Mouse (Mus musculus) intestine, embryonic 16.5 days (tissue): Measurements from ENCODE around the gene Stub1. TPM values are rescaled to one million over a fixed set of nuclear protein-coding genes. Genes with fewer than 3 reads are reported as not detected.

ENCODE experiments used
- ATAC-seq: fragments of 200-750 bp; cut with Nextera tagmentation; 2 replicates; pipeline ENCODE4 v1.8.0; 2017; ENCODE audit warnings: moderate TSS enrichment, moderate library complexity
- H3K27ac ChIP-seq: fragments of 300-500 bp; sonication (generic); 2 replicates; pipeline ENCODE4 v1.5.1; 2014; ENCODE audit warnings: mild to moderate bottlenecking, low read length
- H3K27me3 ChIP-seq: fragments of 300-500 bp; sonication (generic); replicated peaks from 2 replicates; pipeline ENCODE4 v1.6.1; 2014; ENCODE audit warnings: low read length, control low read depth, mixed read lengths; ENCODE audit not compliant: control insufficient read depth, insufficient read depth
- H3K36me3 ChIP-seq: fragments of 300-500 bp; sonication (generic); 2 replicates; pipeline ENCODE4 v1.6.1; 2014; ENCODE audit warnings: low read length, control low read depth; ENCODE audit not compliant: control insufficient read depth, insufficient read depth
- H3K4me1 ChIP-seq: fragments of 300-500 bp; sonication (generic); 2 replicates; pipeline ENCODE4 v1.6.1; 2014; ENCODE audit warnings: low read length, control low read depth, mixed read lengths; ENCODE audit not compliant: control insufficient read depth, insufficient read depth
- H3K4me2 ChIP-seq: fragments of 300-500 bp; sonication (generic); 2 replicates; pipeline ENCODE4 v1.6.1; 2014; ENCODE audit warnings: low read depth, low read length, control low read depth
- H3K4me3 ChIP-seq: fragments of 300-500 bp; sonication (generic); 2 replicates; pipeline ENCODE4 v1.5.1; 2014; ENCODE audit warnings: mild to moderate bottlenecking, low read length
- H3K9ac ChIP-seq: fragments of 300-500 bp; sonication (generic); 2 replicates; pipeline ENCODE4 v1.6.1; 2014; ENCODE audit warnings: low read depth, low read length
- H3K9me3 ChIP-seq: fragments of 300-500 bp; sonication (generic); 2 replicates; pipeline ENCODE4 v1.6.1; 2016; ENCODE audit warnings: low read length, control low read depth; ENCODE audit not compliant: control insufficient read depth
- WGBS: fragments of 180-500 bp; shearing (Covaris S2); extraction: QIAGEN DNeasy Blood & Tissue Kit; methylation state at CpG from one replicate; pipeline ENCODE4 v1.1.7; 2014; 5-methylcytosine and 5-hydroxymethylcytosine counted together
- polyA plus RNA-seq: library from polyadenylated mRNA; unstranded; fragments of >200 nt; fragmentation: Nextera tagmentation; extraction: Ambion mirVana; gene quantifications from 2 replicates; pipeline ENCODE4 v1.2.1, GENCODE M21; 2015

The Stub1 gene
- polyA plus RNA-seq, 1 experiment from 2014 or later = 321 TPM

GRCm38 (mm10) chr17:25828712-25829557, 4.3 kb downstream of the Stub1 start, which contains the start of gene Jmjd8:
Jmjd8 (plus strand) TSS chr17:25828867.
- Histone ChIP-seq H3K36me3 (peaks cover 15% of the 10 kb centered on the region), H3K27ac (peak within 1 kb of the TSS; percentile 93), H3K4me2 (peak within 1 kb of the TSS; percentile 67), H3K9ac (peak within 1 kb of the TSS; percentile 82), H3K4me1 (peaks cover 50% of the 10 kb centered on the region), H3K27me3 (no peaks in the 10 kb centered on the region), H3K4me3 (peak within 1 kb of the TSS; percentile 69), H3K9me3 (no peaks in the 10 kb centered on the region)
- 1% methylated on average over 32 of the region's 32 CpGs for WGBS
- peak; percentile 47 for ATAC-seq

GRCm38 (mm10) chr17:25828223-25828594, 5.0 kb downstream of the Stub1 start:
- no peak for ATAC-seq
- Histone ChIP-seq H3K9ac (peak overlapping the region; percentile 82), H3K36me3 (peaks cover 15% of the 10 kb centered on the region), H3K27ac (peak overlapping the region; percentile 93), H3K4me3 (peak overlapping the region; percentile 69), H3K4me1 (peaks cover 51% of the 10 kb centered on the region), H3K9me3 (no peaks in the 10 kb centered on the region), H3K4me2 (peak overlapping the region; percentile 67), H3K27me3 (no peaks in the 10 kb centered on the region)
- 83% methylated on average over 8 of the region's 8 CpGs for WGBS

GRCm38 (mm10) chr17:25827546-25828222, 5.5 kb downstream of the Stub1 start:
- Histone ChIP-seq H3K4me1 (peaks cover 51% of the 10 kb centered on the region), H3K36me3 (peaks cover 15% of the 10 kb centered on the region), H3K27me3 (no peaks in the 10 kb centered on the region), H3K27ac (no peak overlapping the region), H3K4me3 (no peak overlapping the region), H3K9me3 (no peaks in the 10 kb centered on the region), H3K9ac (0 out of 2 replicates have a peak overlapping the region, but pooled peaks have one; percentile 82), H3K4me2 (no peak overlapping the region)
- ATAC-seq = no peak
- WGBS = 88% methylated on average over 22 of the region's 22 CpGs

GRCm38 (mm10) chr17:25827011-25827410, 6.2 kb downstream of the Stub1 start:
- 95% methylated on average over 13 of the region's 13 CpGs for WGBS
- Histone ChIP-seq H3K4me1 (peaks cover 48% of the 10 kb centered on the region), H3K9ac (no peak overlapping the region), H3K9me3 (no peaks in the 10 kb centered on the region), H3K4me2 (no peak overlapping the region), H3K27ac (no peak overlapping the region), H3K36me3 (peaks cover 15% of the 10 kb centered on the region), H3K4me3 (no peak overlapping the region), H3K27me3 (no peaks in the 10 kb centered on the region)
- no peak for ATAC-seq

- no peak overlapping the region for H3K9ac ChIP-seq
- no peak for ATAC-seq
- H3K4me1 ChIP-seq = peaks cover 39% of the 10 kb centered on the region
- H3K36me3 ChIP-seq = peaks cover 12% of the 10 kb centered on the region
- 94% methylated on average over 27 of the region's 27 CpGs for WGBS
- no peaks in the 10 kb centered on the region for H3K9me3 ChIP-seq
- H3K27ac ChIP-seq = no peak overlapping the region
- no peak overlapping the region for H3K4me2 ChIP-seq
- H3K27me3 ChIP-seq = 0 out of 2 replicates have a peak, but pooled peaks cover 2% of the 10 kb centered on the region
- H3K4me3 ChIP-seq = no peak overlapping the region
These were observed 7.1 kb downstream of the Stub1 start for GRCm38 (mm10) chr17:25825984-25826570.

- WGBS = 91% methylated on average over 6 of the region's 6 CpGs
- no peak for ATAC-seq
- peaks cover 31% of the 10 kb centered on the region for H3K4me1 ChIP-seq
- no peak overlapping the region for H3K4me2 ChIP-seq
- peaks cover 5% of the 10 kb centered on the region for H3K27me3 ChIP-seq
- H3K9me3 ChIP-seq = no peaks in the 10 kb centered on the region
- H3K9ac ChIP-seq = no peak overlapping the region
- no peak overlapping the region for H3K27ac ChIP-seq
- no peak overlapping the region for H3K4me3 ChIP-seq
- peaks cover 5% of the 10 kb centered on the region for H3K36me3 ChIP-seq
These were observed 7.9 kb downstream of the Stub1 start for GRCm38 (mm10) chr17:25825311-25825710.

GRCm38 (mm10) chr17:25824362-25825142, 8.7 kb downstream of the Stub1 start:
- peak overlapping the region; percentile 73 for H3K9ac ChIP-seq
- H3K36me3 ChIP-seq = peaks cover 5% of the 10 kb centered on the region
- no peak for ATAC-seq

GRCm38 (mm10) chr17:25823452-25823851, 9.8 kb downstream of the Stub1 start, which contains the start of gene Wdr24:
Wdr24 (plus strand) TSS chr17:25823627.
- ATAC-seq = peak; percentile 50; the same call in 1 of the 2 replicates
- H3K36me3 ChIP-seq = peaks cover 5% of the 10 kb centered on the region
- under 1% methylated on average over 18 of the region's 18 CpGs for WGBS
- peak within 1 kb of the TSS; percentile 92 for H3K4me2 ChIP-seq
- peak within 1 kb of the TSS; percentile 43 for H3K27ac ChIP-seq
- peaks cover 23% of the 10 kb centered on the region for H3K27me3 ChIP-seq
- peak within 1 kb of the TSS; percentile 53 for H3K4me3 ChIP-seq
- no peaks in the 10 kb centered on the region for H3K9me3 ChIP-seq
- peaks cover 24% of the 10 kb centered on the region for H3K4me1 ChIP-seq
- peak within 1 kb of the TSS; percentile 73 for H3K9ac ChIP-seq

More at GRCm38 (mm10) chr17:25824362-25825142, 8.7 kb downstream of the Stub1 start:
- H3K4me3 ChIP-seq = peak overlapping the region; percentile 53
- no peaks in the 10 kb centered on the region for H3K9me3 ChIP-seq
- H3K27ac ChIP-seq = no peak overlapping the region
- H3K4me2 ChIP-seq = peak overlapping the region; percentile 92
- 73% methylated on average over 17 of the region's 17 CpGs for WGBS
- peaks cover 25% of the 10 kb centered on the region for H3K4me1 ChIP-seq
- H3K27me3 ChIP-seq = peaks cover 12% of the 10 kb centered on the region
